Mouse (Mus musculus): ENCODE results near the gene Tas1r3. TPM values are rescaled to one million over a fixed set of nuclear protein-coding genes. Genes with fewer than 3 reads are reported as not detected.

Tas1r3 gene
- polyA plus RNA-seq, 1 experiment from 2014 or later: 0.43 TPM

DNA sequence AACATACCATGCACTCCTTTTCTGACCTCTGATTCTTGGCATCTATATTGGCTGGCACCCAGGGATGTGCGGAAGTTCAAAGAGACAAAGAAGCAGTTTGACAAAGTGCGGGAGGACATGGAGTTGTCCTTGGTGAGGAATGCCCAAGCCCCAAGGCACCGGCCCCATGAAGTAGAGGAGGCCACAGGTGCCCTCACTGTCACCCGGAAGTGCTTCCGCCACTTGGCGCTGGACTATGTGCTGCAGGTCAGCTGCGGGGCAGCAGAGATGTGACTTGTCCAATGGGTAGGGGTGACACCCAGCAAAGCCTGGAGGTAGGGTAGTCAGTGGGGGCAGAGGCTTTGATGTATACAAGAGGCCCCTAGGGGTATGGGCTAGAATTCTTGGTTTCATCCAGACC, 36.2 kb upstream of the Tas1r3 start:
- no peak overlapping the region for H3K27ac ChIP-seq (ENCODE audit: low read depth)
- no peak overlapping the region for H3K9ac ChIP-seq (ENCODE audit: low read length)
- no peak overlapping the region for H3K4me3 ChIP-seq (ENCODE audit: low read depth, low read length)
- DNase-seq (ENCODE audit: low spot score) (no peak), ATAC-seq (replicated peaks; ENCODE audit: low FRiP score, low TSS enrichment, low read depth) (no peak)
- no peaks in the 10 kb centered on the region for H3K27me3 ChIP-seq (replicated peaks; ENCODE audit: control insufficient read depth, insufficient read depth, low read length)
- H3K9me3 ChIP-seq (ENCODE audit: control insufficient read depth, low read length): no peaks in the 10 kb centered on the region
- 87% methylated on average over 7 of the region's 7 CpGs for WGBS
- no peak overlapping the region for H3K4me2 ChIP-seq (ENCODE audit: low read length)
- peaks cover 9% of the 10 kb centered on the region for H3K4me1 ChIP-seq (replicated peaks; ENCODE audit: control insufficient read depth, insufficient read depth, low read length)
- H3K36me3 ChIP-seq (ENCODE audit: control insufficient read depth, insufficient read depth, low read length): peaks cover 60% of the 10 kb centered on the region

DNA sequence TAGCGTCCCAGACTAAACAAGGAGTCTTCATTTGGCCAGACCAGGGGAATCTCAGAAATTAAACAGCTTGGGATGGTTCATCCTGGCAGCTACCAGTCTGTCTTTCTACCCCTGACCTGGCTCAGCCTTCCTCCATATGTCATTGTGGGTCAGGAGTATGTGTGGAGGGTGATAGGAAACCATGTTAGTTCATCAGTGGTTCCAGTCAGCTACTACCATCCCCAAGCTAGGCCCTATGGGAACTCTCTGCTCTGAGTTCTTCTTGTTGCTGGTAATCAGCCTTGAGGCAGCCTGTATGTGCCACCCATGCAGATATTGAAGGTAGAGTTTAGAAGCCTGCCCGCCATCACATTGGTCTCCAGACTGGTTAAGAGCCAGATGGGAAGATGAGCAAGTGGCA, 35.2 kb upstream of the Tas1r3 start:
- H3K9ac ChIP-seq (ENCODE audit: low read length): no peak overlapping the region
- peaks cover 19% of the 10 kb centered on the region for H3K4me1 ChIP-seq (replicated peaks; ENCODE audit: control insufficient read depth, insufficient read depth, low read length)
- H3K27ac ChIP-seq (ENCODE audit: low read depth): no peak overlapping the region
- no peaks in the 10 kb centered on the region for H3K9me3 ChIP-seq (ENCODE audit: control insufficient read depth, low read length)
- WGBS: 98% methylated on average over 2 of the region's 2 CpGs
- no peaks in the 10 kb centered on the region for H3K27me3 ChIP-seq (replicated peaks; ENCODE audit: control insufficient read depth, insufficient read depth, low read length)
- no peak for DNase-seq (ENCODE audit: low spot score)
- H3K4me2 ChIP-seq (ENCODE audit: low read length): no peak overlapping the region
- H3K36me3 ChIP-seq (ENCODE audit: control insufficient read depth, insufficient read depth, low read length): peaks cover 51% of the 10 kb centered on the region
- no peak overlapping the region for H3K4me3 ChIP-seq (ENCODE audit: low read depth, low read length)
- ATAC-seq (replicated peaks; ENCODE audit: low FRiP score, low TSS enrichment, low read depth): no peak

DNA sequence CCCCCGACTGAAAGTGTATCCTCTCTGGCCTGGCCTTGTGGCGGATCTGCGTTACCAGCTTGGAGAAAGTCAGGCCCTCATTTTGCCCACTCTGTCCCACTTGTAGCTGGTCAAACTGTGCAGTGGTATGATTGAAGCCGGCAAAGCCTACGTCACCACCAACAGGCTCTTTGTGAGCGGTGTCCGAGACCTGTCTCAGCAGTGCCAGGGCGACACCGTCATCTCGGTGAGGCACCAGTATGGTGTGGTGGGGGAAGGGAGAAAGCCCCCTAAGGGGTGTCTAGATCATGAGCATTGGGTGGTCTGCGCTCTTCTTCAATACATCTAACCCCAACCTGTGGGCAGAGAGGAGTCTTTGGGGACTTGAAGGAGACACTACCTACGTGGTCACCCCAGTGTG, 33.3 kb upstream of the Tas1r3 start:
- Histone ChIP-seq H3K4me2 (ENCODE audit: low read length) (no peak overlapping the region), H3K36me3 (ENCODE audit: control insufficient read depth, insufficient read depth, low read length) (peaks cover 33% of the 10 kb centered on the region), H3K9ac (ENCODE audit: low read length) (no peak overlapping the region), H3K4me1 (replicated peaks; ENCODE audit: control insufficient read depth, insufficient read depth, low read length) (peaks cover 26% of the 10 kb centered on the region), H3K4me3 (ENCODE audit: low read depth, low read length) (no peak overlapping the region), H3K27me3 (replicated peaks; ENCODE audit: control insufficient read depth, insufficient read depth, low read length) (no peaks in the 10 kb centered on the region), H3K9me3 (ENCODE audit: control insufficient read depth, low read length) (no peaks in the 10 kb centered on the region), H3K27ac (ENCODE audit: low read depth) (no peak overlapping the region)
- ATAC-seq (replicated peaks; ENCODE audit: low FRiP score, low TSS enrichment, low read depth) (no peak), DNase-seq (ENCODE audit: low spot score) (no peak)
- 98% methylated on average over 12 of the region's 12 CpGs for WGBS

DNA sequence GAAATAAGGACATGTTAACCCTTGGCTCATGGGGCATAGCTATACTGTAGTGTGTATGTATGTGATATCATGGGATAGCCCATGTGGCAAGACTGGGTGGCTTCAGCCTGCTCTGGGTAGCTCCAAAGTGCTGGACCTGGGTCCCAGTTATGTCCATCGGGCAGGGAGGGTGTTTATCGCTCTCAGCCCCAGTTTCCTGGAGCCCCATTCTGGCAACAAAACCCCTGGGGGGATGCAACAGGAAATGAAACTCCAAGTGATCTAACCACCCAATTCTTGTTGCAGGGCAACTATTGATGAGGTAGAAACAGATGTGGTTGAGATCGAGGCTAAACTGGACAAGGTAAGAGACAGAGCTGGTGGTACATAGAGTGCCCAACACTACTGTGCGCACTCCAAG, 32.7 kb upstream of the Tas1r3 start:
- no peak overlapping the region for H3K4me3 ChIP-seq (ENCODE audit: low read depth, low read length)
- peaks cover 26% of the 10 kb centered on the region for H3K36me3 ChIP-seq (ENCODE audit: control insufficient read depth, insufficient read depth, low read length)
- WGBS: 97% methylated on average over 4 of the region's 4 CpGs
- no peak overlapping the region for H3K4me2 ChIP-seq (ENCODE audit: low read length)
- no peaks in the 10 kb centered on the region for H3K27me3 ChIP-seq (replicated peaks; ENCODE audit: control insufficient read depth, insufficient read depth, low read length)
- ATAC-seq (replicated peaks; ENCODE audit: low FRiP score, low TSS enrichment, low read depth) (no peak), DNase-seq (ENCODE audit: low spot score) (no peak)
- no peak overlapping the region for H3K9ac ChIP-seq (ENCODE audit: low read length)
- H3K4me1 ChIP-seq (replicated peaks; ENCODE audit: control insufficient read depth, insufficient read depth, low read length): peaks cover 26% of the 10 kb centered on the region
- H3K27ac ChIP-seq (ENCODE audit: low read depth): no peak overlapping the region
- no peaks in the 10 kb centered on the region for H3K9me3 ChIP-seq (ENCODE audit: control insufficient read depth, low read length)

DNA sequence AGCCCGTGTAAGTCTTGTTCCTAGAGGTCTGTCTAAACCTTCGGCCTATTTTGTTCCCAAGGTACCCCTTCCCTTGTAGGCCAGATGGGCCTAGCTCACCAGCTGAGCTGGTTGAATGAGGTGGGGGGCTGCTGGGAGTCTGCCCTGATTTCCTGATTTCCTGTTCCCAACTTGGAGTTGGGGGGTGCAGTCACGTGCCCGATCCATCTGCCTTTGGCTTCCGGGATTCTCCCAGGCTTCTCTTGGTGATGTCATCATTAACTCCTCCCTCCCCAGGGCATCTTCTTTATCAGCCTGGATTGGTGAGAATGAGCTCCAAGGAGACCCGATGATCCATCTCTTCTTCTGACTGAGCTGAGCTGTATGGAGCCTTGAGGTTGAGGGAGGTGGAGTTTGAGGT, 32.1 kb upstream of the Tas1r3 start:
- peak; percentile 64 for DNase-seq (ENCODE audit: low spot score)
- Histone ChIP-seq H3K4me1 (replicated peaks; ENCODE audit: control insufficient read depth, insufficient read depth, low read length) (peaks cover 31% of the 10 kb centered on the region), H3K27ac (ENCODE audit: low read depth) (no peak overlapping the region), H3K36me3 (ENCODE audit: control insufficient read depth, insufficient read depth, low read length) (peaks cover 22% of the 10 kb centered on the region), H3K9ac (ENCODE audit: low read length) (no peak overlapping the region), H3K9me3 (ENCODE audit: control insufficient read depth, low read length) (no peaks in the 10 kb centered on the region), H3K27me3 (replicated peaks; ENCODE audit: control insufficient read depth, insufficient read depth, low read length) (no peaks in the 10 kb centered on the region), H3K4me3 (ENCODE audit: low read depth, low read length) (no peak overlapping the region), H3K4me2 (ENCODE audit: low read length) (peak overlapping the region; percentile 31)
- WGBS: 32% methylated on average over 6 of the region's 6 CpGs
- ATAC-seq (replicated peaks; ENCODE audit: low FRiP score, low TSS enrichment, low read depth): no peak

DNA sequence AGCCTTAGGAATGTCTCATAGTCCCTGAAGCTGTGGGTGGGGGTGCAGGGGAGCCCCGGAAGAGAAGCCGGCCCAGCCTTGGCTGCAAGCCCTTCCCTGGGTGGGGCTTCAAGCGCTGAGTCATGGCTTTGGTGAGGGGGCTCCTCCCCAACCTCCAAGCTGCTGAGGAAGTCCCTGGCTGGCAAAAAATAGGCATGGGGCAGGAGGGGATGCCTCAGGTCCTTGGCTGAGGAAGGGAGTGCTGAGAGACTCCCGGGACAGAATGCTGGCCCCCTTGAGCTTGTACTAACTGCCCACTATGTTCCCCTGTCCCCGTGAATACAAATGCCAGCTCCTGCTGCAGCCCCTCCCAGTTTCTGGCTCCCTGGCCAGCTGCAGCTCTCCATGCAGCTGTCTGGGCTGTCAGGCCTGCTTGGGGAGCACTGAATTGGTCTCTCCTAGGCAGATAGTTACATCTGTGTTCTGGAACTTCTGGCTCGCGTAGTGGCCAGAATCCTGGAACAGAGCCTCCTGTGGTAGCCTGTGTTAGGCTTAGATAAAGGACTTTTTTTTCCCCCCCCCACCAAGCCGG, 31.2 kb upstream of the Tas1r3 start:
- Histone ChIP-seq H3K36me3 (ENCODE audit: control insufficient read depth, insufficient read depth, low read length) (peaks cover 20% of the 10 kb centered on the region), H3K9ac (ENCODE audit: low read length) (peak overlapping the region; percentile 11; the same call in 1 of the 2 replicates), H3K4me1 (replicated peaks; ENCODE audit: control insufficient read depth, insufficient read depth, low read length) (peaks cover 33% of the 10 kb centered on the region), H3K27me3 (replicated peaks; ENCODE audit: control insufficient read depth, insufficient read depth, low read length) (no peaks in the 10 kb centered on the region), H3K4me2 (ENCODE audit: low read length) (peak overlapping the region; percentile 31), H3K9me3 (ENCODE audit: control insufficient read depth, low read length) (no peaks in the 10 kb centered on the region), H3K27ac (ENCODE audit: low read depth) (0 out of 2 replicates have a peak overlapping the region, but pooled peaks have one; percentile 27), H3K4me3 (ENCODE audit: low read depth, low read length) (no peak overlapping the region)
- DNase-seq (ENCODE audit: low spot score) (no peak), ATAC-seq (replicated peaks; ENCODE audit: low FRiP score, low TSS enrichment, low read depth) (no peak)
- WGBS: 23% methylated on average over 8 of the region's 8 CpGs

DNA sequence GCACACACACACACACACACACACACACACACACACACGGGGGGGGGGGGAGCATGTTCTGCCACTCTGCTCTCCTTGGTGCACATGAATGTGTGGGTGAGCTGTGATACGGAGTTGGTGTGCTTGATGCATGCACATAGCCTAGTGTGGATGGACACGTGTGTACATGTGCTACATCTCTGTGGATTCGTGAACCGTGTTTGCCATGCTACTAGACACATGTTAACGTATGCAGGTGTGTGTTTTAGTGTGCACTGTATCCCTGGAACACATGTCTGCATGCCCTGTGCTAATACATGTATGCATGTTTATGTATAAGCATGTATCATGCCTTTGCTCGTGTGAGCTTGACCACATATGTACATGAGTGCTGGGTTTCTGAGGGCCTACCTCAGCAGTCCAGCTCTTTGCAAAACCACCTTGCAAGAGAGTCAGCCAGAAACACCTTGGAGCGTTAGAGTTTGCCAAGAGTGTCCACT, 30.1 kb upstream of the Tas1r3 start:
- H3K4me1 ChIP-seq (replicated peaks; ENCODE audit: control insufficient read depth, insufficient read depth, low read length): peaks cover 33% of the 10 kb centered on the region
- H3K27ac ChIP-seq (ENCODE audit: low read depth): no peak overlapping the region
- peak overlapping the region; percentile 94 for H3K4me2 ChIP-seq (ENCODE audit: low read length)

DNA sequence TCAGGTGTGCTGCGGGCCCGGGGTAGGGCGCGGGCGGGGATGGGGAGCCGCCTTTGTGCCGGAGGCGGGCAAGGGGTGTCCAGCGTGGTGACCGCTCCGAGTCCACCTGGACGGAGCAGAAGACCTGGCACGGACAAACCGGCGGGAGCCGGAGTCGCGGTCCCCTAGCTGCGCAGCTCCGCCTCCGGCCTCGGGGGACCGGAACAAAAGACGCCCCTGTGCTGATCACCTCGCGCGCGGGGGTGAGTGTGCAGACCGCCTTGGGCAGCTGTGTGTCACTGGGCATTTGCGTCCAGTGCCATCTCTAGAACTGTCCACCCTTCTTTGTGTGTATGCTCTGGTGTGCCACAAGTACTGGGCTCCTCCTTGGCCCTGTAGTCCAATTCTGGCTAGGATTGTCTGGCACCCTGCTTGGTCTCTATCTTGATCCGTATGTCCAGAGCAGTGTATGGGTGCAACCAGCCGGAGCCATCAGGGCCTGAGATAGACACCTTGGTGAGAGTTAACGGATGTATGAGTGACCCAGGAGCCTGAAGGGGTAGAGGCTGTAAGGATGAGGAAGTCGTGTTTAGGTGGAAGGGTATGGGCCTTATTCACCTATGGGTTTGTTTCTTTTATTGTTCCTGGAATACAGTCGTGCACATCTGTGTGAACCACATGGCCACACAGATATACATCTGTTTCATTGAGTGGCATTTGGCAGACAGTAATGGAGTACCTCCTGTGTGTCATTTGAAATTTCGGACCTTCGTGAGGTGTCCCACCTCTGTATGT, 29.5 kb upstream of the Tas1r3 start:
- Histone ChIP-seq H3K36me3 (ENCODE audit: control insufficient read depth, insufficient read depth, low read length) (peaks cover 34% of the 10 kb centered on the region), H3K4me3 (ENCODE audit: low read depth, low read length) (peak overlapping the region; percentile 89), H3K27ac (ENCODE audit: low read depth) (peak overlapping the region; percentile 91; the same call in 1 of the 2 replicates), H3K4me1 (replicated peaks; ENCODE audit: control insufficient read depth, insufficient read depth, low read length) (peaks cover 33% of the 10 kb centered on the region), H3K9me3 (ENCODE audit: control insufficient read depth, low read length) (no peaks in the 10 kb centered on the region), H3K27me3 (replicated peaks; ENCODE audit: control insufficient read depth, insufficient read depth, low read length) (no peaks in the 10 kb centered on the region), H3K9ac (ENCODE audit: low read length) (peak overlapping the region; percentile 74), H3K4me2 (ENCODE audit: low read length) (peak overlapping the region; percentile 94)
- ATAC-seq (replicated peaks; ENCODE audit: low FRiP score, low TSS enrichment, low read depth) (peak; percentile 30), DNase-seq (ENCODE audit: low spot score) (no peak)
- 6% methylated on average over 37 of the region's 37 CpGs for WGBS

More for the DNA sequence above, 30.1 kb upstream of the Tas1r3 start:
- H3K27me3 ChIP-seq (replicated peaks; ENCODE audit: control insufficient read depth, insufficient read depth, low read length): no peaks in the 10 kb centered on the region
- ATAC-seq (replicated peaks; ENCODE audit: low FRiP score, low TSS enrichment, low read depth) (no peak), DNase-seq (ENCODE audit: low spot score) (no peak)
- peaks cover 28% of the 10 kb centered on the region for H3K36me3 ChIP-seq (ENCODE audit: control insufficient read depth, insufficient read depth, low read length)
- H3K4me3 ChIP-seq (ENCODE audit: low read depth, low read length): peak overlapping the region; percentile 89
- no peaks in the 10 kb centered on the region for H3K9me3 ChIP-seq (ENCODE audit: control insufficient read depth, low read length)
- H3K9ac ChIP-seq (ENCODE audit: low read length): no peak overlapping the region
- WGBS: 68% methylated on average over 8 of the region's 8 CpGs
